Mouse (Mus musculus) adrenal gland, postnatal 4 days (tissue): ENCODE results near the gene Atn1. TPM values are rescaled to one million over a fixed set of nuclear protein-coding genes. Genes with fewer than 3 reads are reported as not detected.
A peak's percentile ranks its signal among the peaks of the same experiment; 100 is the strongest.

Experiments
- DNase-seq, 2 experiments: peaks; one replicate each; pipeline ENCODE4 v3.0.0; 2021 to 2022; ENCODE audit warnings: low spot score in 2 of 2, mixed read lengths in 2 of 2
- total RNA-seq, 2 experiments: library from RNA; stranded (reverse); gene quantifications; 2 replicates each; pipeline ENCODE4 v1.2.3; 2021

Gene Atn1
- total RNA-seq, 2 experiments from 2014 or later = 99.7 to 111 TPM

GRCm38 (mm10) chr6:124742839-124743514 lies 13.3 kb downstream of the Atn1 start:
- no peak for DNase-seq

DNA sequence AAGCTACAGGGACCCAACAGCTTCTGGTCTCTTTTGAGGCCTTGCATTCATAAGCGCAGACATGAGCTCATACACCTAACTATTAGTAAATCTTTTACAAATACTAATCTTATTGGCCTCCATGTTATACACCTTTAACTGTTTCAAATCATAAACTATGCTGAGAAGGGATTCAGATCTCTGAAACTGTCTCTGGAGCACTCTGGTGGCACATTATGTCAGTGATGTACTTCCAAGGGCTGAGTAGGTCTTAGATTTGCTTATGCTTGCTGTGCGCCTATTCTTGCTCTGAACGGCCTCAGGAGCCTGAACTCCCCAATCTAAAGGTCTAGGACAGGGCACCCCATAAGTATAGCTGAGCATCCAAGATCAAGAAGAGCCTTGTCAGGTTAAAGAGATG lies 14.5 kb downstream of the Atn1 start:
- DNase-seq = no peak

- peak; percentile 53 to 77 for DNase-seq
Measured at GRCm38 (mm10) chr6:124740888-124741761, 15.2 kb downstream of the Atn1 start, which contains the start of gene Grcc10. Grcc10 (minus strand) TSS chr6:124741374.

DNA sequence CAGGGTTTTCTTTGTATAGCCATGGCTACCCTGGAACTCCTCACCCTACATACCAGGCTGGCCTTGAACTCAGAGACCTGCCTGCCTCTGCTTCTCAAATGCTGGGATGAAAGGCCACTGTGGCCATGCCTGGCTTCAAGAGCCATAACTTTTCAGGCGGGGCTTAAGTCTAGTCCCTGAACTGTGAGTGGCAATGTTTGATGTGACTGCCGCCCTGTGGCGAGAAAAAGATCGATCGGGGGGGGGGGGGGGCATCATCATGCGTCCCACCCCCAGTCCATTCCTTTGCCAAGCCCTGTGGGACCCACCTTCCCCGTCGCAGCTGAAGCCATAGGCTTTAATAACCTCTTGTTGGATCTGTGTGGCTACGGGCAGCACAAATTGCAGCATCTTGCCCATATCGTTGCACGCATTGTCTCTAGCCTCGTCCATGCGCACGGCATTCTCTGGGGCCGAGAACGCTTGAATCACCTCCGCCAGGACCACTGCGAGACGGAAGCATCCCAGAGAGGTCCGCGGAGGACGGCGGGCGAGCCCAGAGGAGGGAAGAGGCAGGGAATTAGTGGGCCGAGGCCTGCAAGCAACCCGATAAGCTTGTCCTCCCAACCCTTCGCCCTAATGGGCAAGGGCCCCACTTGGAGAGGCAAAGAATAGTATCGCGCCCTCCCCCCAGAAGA lies 16.0 kb downstream of the Atn1 start:
- peak; percentile 35 to 56 for DNase-seq

DNA sequence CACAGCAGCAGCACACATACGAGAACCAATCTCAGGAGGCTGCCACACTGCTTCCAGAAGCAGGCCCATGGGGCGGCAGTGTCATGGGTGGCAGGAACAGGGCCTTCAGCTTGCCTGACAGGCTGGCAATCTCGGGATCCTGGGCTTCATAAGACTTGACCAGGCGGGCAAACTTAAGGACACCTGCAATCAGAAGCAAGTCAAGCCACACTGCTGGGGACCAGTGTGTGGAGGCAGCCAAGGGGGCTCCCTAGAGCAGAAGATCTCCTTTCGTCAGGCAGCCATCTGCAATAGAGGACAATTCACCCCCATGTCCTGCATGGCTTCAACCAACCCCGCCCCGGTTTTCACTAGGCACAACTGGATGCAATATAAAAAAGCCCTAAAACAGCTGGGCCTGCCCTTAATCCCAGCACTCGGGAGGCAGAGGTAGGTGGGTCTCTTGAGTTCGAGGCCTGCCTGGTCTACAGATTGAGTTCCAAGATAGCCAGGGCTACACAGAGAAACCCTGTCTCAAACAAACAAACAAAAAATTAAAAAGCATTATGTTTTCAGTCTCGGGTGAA lies 17.0 kb downstream of the Atn1 start:
- DNase-seq = no peak

GRCm38 (mm10) chr6:124738511-124739023 lies 17.8 kb downstream of the Atn1 start, which contains the start of gene Ptpn6:
Ptpn6 (minus strand) TSS chr6:124738714.
- no peak for DNase-seq

DNA sequence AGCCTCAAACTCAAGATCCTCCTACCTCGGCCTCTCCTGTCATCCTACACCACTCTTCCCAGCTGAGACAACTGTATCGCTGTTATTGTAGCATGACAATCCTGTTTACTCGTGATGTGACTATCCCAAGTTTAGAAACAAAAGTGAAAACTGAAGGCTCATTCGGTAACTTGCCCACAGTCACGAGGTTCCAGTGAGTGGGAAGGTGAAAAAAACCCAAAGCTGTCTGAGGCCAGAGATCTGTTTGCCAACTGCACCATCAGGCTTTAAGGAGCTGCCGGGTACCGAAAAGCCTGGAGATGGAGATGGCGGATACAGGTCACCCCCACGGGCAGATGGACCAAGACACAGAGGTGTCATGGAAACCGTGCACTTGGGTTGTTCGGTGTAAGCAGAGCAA lies 19.3 kb downstream of the Atn1 start:
- no peak for DNase-seq

DNA sequence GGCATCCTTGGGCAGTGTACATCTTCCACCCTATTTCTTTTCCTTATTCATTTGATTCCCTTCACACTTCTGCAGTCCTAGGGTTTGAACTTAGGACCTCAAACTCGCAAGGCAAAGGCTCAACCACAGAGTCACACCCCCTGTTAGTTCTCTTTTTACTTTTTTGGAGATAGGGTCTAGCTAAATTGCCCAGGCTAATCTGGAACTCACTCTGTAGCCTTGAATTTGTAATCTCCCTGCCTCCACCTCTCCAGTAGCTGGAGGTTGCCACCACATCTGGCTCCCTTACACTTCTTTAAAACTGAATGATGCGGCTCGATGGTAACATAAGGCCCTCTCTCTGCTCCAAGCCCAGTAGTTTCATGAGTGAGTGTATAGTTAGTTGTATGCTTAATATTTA lies 21.9 kb downstream of the Atn1 start:
- no peak for DNase-seq

GRCm38 (mm10) chr6:124732476-124733370 lies 23.6 kb downstream of the Atn1 start:
- no peak for DNase-seq

- DNase-seq = no peak
Measured at GRCm38 (mm10) chr6:124731038-124731437, 25.3 kb downstream of the Atn1 start.

DNA sequence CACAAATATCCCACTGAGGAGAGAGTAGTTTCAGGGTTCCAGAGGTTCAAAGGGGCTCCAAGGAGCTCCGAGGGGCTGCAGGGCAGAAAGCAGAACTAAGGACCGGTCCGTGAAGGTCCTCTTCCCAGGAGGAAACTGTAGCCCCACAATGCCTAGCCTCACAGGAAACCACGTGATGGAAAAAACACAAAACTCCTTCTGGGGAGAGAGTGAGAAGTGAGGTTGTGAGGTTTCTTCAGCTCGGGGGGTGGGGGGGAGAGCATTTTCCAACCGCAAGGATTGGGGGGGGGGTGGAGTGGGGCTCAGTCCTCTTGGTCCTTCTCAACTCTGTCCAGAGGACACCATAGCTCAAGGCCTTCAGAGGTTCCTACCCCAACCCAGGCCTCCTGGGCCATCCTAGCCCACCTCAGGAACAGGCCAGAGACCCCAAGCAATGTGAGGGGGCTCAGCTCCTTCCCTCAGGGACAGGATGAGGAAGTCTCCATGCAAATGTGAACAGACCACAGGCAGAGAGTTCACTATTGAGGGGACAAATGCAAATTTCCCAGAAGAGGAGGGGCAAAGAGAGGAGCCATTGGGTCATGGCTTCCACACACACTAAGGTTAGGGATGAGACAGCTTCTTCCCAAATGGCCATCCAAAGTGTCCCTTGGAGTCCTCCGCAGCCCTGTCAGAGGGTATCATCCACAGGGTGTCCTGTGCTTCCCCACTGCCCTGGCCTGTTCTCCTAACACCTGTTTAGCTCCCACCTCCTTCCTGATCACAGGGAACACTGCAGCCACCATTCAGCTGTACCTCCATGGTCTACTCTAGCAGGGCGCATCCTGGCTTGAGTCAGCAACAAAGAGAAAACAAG lies 26.2 kb downstream of the Atn1 start:
- no peak for DNase-seq

DNA sequence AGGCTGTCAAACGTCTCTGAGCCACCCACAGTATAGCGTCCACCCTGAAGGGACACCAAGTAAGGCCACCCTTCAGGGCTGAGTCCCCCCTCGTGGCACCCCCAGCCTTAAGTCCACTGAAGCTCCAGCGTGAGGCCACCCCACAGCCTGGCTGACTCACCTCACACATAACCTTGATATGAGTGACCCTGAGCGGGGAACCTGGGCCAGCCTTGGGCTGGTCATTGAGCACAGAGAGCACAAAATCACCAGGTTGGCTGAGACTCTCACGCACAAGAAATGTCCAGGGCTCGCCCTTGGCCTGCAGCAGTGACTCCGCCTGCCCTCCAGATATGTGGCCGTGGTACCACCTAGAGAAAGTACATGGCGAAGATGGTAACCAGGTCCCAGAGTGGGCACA lies 27.7 kb downstream of the Atn1 start:
- no peak for DNase-seq

DNA sequence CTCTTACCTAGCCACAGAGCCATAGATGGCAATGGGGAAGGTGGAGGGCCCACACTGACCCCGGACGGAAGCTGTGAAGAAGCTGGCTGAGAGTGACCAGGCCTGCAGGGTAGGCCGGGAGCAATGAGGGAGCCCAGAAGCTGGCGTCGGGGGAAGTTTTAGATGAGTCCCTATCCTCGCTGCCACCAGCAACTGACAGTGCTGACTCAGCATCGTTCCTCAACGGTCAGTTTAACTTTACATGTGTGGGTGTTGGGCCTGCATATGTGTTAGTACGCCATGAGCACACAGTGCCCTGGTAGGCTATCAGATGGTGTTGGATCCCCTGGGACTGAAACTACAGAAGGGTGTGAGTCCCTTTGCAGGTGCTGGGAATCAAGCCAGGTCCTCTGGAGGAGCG lies 31.9 kb downstream of the Atn1 start:
- no peak for DNase-seq

DNA sequence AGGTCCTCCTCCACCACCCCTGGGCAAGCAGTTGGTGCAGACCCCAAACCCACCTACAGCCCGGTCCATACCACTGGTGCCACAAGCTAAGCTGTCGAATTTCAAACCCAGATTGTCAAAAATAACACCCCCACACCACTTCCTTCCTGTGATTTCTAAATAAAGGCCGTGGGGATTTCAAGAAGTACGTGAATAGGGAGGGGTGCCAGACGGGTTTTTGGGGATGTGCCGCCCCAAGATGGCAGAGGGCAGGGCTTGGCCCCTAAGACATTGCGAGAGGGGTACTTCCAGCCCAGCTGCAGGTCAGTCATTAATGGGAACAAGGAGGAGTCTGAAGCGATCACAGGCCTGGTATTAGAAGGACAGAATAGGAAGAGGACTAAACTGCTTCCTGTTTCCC lies 32.8 kb downstream of the Atn1 start:
- no peak for DNase-seq

GRCm38 (mm10) chr6:124722876-124723473 lies 33.3 kb downstream of the Atn1 start:
- DNase-seq = no peak

- DNase-seq = no peak
Measured at GRCm38 (mm10) chr6:124720904-124721303, 35.4 kb downstream of the Atn1 start.

- DNase-seq = no peak
Measured at GRCm38 (mm10) chr6:124719354-124719978, 36.9 kb downstream of the Atn1 start.

DNA sequence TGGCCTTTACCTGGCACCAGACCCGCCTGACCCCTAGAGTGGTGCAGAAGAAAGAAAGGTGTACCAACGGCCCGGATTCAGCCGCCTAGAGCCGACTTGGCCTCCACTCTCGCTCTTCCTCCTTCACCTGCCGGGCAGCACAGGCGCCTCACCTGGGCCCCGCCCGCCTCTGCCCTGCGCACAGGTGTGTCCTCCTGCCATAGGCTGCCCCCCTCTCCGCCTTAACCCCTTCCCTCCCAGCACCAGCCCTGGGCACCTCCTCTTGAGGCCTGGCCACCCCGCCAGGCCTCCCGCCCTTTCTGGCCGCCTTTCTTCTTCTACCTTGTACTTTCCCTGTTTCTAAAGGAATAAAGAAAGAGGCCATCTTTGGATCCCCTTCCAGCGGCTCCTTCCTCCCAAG lies 37.6 kb downstream of the Atn1 start:
- DNase-seq = no peak
